Mouse (Mus musculus) embryo, embryonic 10 days (tissue): ENCODE measurements around the gene Ddias.
"Not testable (repeated sequence)": the region's sequence is repeated elsewhere in the genome, so short reads cannot be mapped to it uniquely, and the experiment has no call there.

Source experiments
- DNase-seq: peaks from one replicate; pipeline ENCODE4 v3.0.0-alpha.2; 2015; ENCODE audit warnings: low spot score

Gene Ddias

DNA sequence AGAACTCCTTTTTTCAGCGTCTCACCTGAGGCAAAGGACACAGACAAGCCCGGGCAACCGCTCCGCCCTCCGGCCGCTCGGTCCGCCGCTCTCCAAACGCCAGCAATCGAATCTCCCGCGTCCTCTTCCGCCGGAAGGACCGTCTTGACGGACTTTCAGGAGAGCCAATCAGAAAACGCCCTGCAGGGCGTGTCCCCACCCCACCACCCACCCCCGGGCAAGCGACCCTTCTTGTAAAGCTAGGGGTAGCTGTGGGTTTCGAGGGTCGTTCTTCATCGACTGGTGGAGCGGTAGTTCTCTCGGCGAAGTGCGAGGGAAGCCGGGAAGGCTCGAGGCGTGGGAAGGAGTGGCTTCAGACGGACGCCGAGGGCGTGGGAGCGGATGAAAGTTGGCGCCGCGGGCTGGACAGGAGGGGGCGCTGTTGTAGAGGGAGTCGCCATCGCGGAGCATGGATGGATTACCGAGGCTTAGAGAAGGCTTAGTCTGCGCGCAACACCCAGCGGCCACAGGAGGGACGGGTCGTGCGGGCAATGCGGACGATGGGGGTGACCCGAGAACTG lies at the start of gene Ddias, which contains the start of gene Prcp:
Gene Ddias (minus strand): TSS at position 132 of the 560 bp plus-strand sequence.
Gene Prcp (plus strand): TSS at position 355 of the 560 bp plus-strand sequence.
- peak; percentile 93 for DNase-seq

DNA sequence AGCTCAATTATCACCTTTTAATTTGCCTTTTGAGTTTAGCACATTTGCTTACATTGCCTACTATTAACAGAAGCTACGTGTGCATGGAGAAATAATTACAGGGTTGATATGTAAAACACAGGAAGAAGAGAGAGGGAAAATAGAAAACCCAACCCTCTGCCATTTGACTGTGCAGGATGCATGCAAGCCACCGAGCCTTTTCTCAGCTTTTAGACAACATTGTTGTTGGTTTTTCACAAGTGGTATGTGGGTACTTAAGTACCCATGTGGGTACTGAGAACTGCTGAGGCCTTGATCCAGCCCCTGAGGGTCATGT lies 46.8 kb upstream of the Ddias start:
- DNase-seq: no peak

DNA sequence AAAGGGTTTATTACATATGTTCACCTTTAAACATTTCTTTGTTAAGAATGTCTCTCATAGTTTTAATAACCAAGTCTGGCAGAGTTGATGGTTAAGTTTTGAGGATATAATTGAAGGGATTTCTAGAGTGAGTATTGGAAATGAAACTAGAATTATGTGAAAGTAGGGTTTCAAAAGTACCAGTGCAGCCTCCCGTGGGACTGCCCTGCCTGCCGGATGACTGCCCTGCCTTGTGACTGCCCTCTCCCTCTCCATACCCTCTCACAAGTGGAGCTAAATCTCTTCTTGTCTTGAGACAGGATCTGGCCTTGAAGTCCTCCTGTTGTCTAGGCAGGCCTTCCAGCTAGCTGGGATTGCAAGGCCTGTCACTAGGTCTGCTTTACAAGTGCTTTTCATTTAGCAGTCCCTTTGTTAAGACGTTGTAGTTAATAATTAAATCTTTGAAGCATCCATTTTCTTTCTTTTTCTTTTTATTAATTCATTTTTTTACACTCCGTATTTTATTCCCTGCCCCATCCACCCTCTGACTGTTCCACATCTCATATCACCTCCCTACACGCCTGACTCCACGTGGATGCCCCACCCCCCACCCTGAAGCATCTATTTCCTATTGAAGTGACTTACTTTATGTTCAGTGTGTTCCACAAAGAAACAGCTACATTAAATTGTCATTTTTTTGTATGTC lies 46.3 kb upstream of the Ddias start:
- no peak for DNase-seq

DNA sequence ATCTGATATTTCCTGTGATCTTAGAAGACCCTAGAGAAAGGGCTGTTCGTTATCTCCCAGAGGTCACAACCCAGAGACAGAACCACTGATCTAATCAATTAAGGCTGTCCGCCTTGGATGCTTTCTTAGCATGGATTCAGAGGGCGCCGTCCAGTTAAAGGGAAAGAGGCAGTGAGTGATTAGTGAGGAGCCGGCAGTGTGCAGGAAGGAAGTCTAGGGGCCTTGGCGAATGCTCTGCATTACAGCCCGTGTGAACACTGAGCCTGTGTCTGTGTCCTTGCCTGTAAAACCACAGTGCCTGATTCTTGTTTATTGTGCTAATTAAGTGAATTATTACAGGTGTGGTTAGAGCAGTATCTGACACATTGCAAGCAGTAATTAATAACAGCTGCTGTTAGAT lies 30.2 kb upstream of the Ddias start:
- not testable (repeated sequence) for DNase-seq

DNA sequence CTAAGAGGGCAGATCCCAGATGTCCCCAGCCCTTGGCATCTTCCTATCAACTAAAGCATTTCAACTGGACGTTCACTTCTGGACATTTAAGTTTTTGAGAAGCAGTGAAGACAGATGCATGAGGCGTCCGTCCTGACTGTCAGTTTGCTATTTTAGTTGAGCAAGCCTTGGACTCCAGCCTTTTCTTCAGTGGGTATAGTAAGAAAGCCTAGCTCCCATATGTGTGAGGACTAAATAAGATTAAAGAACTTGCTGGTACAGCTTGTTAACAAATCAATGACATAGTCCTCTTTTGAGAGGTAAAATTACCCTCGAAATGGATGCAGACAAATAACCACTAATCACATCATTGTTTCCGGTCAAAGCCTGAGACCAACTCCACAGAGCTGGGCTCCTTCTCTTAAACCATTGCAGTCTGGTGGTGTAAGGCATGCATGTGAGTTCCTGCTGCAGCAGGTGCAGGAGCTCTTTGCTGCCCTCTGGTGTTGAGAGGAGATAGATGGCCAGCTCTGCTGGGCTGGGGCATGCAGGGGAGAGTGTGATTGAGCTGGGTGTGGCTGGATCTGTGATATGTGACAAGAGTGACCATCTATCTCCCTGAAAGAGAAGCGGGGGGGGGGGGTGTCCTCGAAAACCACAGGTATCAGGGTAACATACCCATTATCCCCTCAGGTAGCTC lies 29.5 kb upstream of the Ddias start:
- DNase-seq: peak; percentile 83

DNA sequence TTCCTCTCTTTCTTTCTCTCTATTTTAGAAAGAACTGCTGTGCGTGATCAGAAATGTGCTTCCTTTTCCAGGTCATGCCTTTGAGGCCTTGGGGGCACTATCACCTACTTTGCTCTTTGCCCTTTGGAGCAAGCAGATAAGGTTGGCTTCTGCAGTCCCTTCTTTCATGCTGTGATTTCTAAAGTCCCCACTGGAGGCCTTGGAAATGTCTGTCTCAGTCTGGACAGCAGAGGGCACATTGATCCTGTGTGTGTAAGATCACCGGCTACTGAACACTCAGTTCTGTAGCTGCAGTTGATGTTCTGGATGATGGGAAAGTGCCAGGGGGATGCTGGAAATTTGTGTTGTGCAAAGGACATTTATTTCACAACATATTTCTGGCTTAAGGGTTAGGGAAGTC lies 23.0 kb upstream of the Ddias start:
- DNase-seq: peak; percentile 57

DNA sequence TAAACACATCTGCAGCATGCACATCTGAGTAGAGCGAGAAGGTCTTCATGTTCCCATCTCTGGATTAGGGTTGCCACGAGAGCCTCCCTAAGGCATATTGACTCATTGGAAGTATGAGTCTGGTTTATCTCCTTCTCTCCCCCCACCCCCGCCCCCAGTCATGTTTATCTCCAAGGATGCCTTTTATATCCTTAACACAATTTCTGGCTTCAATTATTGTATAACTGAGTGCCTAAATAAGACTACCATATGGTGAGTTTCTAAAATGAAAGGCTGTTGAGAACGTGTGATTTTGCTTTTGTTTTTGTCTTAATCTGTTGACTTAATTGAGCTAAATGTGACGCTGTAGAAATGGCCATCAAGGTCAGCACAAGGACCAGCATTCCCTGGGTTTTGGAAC lies 22.0 kb upstream of the Ddias start:
- no peak for DNase-seq

DNA sequence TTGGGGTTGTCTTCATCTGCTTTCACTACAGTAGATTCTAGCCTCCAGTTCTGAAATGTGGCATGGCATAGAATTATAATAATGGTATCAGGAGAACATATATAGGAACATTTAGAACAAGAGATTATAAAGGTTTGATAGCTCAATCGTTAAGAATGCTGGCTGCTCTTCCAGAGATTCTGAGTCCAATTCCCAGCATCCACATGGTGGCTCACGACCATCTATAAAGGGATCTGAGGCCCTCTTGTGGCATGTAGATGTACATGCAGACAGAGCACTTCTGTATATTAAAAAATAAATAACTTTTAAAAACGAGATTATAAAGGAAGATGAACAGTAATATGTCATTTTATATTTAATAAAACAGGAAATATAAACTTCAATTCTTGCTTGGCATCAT lies 19.4 kb upstream of the Ddias start:
- peak; percentile 36 for DNase-seq

DNA sequence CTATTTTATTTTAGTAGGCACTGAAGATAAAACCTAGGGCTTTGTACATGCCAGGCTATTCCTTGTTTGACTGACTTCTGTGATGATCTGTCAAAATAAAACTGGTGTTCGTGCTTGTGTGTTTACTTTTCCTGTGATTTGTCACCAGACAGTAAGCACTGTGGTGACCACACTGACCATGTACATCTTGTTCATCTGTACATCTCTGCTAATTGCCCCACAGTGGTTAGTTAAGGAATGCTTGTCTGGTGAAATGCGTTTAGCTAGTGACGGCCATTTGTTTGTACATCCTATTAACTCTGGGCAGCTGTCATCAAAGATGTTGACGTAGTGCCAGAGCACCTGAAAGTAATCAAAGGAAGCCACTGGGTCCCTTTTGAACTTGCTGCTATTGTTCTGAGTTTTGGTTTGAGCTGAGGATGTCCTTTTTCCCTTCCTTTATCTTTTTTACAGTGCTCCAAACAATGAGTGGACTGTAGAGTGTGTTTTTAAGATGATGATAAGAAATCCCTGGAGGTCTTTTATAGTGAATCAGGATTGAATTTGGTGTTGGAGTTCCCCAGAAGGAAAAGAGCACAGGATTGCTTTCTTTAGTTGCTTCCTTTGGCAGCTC lies 16.7 kb upstream of the Ddias start:
- DNase-seq: no peak

DNA sequence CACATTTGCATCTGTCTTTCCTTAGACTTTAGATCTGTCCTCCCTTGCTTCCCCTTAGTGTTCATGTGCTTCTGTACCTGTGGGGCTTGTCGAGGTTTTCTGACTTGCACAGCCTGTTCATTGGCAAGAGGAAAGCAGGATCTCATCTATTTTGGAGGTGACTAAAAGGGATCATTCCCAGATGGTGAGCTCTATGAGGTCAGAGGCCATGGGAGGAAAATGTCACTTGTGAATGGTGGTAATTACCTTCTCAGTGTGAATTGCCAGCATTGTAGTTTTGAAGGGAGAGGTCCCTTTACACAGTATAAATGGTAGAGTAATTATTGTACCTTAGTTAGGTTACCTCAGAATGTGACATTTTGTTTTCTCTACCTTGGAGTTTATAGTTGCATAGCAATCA lies 16.2 kb upstream of the Ddias start:
- peak; percentile 51 for DNase-seq

DNA sequence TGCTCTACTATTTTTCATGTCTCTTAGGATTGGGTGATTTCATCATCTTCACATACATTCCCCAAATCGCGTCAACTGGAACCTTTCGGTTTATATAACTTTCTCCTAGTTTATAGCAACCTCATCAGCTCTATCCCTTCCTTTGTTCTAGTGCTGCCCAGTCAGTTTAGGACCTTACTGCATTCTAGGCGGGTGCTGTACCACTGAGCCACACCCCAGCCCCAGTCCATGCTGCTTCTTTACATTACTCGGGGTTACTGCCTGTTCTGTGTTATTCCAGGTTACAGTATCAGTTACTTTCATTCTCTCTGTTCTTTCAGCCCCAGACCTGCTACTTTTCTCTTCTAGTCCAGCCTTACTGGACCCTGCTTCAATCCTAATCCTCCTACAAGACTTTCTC lies 13.2 kb upstream of the Ddias start:
- DNase-seq: no peak

DNA sequence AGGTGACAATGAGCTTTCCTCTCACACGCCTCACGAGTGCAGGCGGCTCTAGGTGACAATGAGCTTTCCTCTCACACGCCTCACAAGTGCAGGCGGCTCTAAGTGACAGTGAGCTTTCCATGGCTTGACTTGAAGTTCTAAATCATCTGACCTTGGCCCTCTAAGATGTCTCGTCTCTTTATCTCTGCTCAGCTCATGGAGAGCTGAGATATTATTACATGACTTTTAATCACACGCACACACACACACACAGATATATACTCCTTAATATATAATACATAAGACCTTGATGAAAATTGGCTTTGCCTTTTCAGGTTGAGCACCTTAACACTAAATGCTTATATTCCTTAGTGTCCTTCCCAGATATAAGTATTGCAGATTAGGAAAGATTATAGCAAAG lies 12.8 kb upstream of the Ddias start:
- DNase-seq: peak; percentile 11

DNA sequence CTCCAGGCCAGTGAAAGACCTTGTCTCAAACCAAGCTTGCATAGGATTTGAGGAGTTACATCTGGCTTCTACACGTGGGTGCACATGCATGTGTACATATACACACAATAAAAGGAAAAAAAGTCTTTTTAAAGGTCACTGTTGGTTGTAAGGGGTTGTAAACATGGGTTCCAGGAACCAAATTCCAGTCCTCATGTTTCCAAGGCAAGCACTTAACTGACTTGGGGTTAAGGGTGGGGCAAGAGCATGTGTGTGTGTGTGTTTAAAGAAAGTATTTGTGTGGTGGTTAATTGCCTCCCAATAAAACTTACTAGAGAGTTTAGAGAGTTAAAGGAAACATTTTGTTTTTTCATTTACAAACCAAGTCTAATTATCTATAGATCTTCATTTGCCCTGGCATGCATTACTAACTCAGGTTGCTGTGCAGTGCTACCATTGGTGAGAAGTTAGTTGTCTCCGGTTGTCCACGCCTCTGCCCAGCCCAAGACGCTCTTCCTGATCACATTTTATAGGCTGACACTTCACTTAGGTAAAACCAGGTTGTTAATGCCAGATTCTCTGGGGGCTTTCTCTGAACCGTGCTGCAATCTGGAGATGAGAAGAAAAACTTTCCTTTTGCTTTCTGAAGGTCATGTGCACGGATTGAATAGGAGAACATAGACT lies 11.1 kb upstream of the Ddias start:
- DNase-seq: no peak

DNA sequence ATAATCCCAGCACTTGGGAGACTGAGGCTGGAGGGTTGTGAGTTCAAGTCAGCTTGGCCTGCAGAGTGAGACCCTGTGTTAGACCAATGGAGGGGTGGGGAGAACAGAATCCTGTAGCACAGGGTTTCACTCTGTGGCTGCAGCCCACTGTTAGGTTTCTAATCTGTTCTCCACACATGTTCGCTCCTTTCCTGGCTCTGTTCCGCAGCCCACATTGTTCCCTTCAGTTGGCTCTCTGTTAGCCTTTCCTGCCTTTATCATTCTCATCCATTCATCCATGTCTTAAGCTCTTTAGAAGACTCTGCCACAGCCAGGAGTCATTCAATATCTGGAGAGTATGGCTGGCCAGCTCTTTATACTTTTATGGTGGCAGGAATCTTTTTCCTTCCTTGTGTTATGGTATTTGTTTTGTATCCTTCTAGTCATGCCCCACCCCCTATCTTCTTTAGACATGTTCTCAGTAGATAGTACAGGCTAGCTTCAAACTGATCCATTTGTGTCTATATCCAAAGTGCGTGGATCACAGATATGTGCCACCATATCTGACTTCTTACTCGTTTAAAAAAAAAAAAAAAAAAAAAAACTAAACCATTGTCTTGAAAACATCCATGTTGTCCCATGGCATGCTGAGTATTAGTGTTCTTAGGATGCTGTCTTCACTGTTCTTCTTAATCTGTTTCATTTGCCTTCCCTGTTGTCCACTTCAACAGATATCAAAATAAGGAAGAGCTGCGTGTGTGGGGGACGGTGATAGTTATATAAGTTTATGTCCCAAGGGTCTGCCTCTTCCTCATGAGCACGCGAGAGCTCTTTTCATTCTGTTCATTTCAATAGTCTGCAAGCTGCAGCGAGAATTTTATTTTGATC lies 10.0 kb upstream of the Ddias start:
- no peak for DNase-seq

DNA sequence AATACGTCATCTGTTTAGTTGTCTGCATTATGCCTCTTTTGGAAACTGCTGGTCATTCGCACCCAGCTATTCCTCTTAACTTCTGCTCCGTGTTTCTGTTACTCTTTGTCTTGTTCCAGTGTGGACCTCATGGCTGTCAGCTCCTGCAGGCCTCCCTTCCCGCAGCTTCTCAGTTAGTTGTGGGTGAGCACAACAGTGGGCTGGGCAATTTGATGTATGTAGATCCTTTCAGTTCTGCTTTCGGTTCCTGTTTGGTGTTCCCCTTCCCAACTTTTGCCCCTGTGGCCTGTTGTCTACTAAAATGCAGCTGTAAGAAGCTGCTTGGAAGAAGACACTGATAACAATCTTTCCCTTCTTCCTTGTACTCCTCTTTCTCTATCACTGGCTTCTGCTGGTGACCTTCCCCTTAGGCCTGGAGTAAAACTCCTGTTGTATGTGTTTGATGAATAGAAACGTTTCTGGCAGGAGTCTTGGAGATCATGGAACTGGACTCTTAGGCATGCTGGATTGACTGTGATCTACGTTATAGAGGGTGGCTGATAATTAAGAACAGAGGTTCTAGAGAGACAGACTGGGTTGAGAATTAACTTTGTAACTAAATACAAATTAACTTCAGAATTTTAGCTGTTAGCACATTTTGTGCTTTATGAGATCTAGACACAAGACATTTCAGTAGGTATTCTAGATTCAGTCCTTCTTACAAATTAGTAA lies 4.7 kb upstream of the Ddias start:
- DNase-seq: no peak

DNA sequence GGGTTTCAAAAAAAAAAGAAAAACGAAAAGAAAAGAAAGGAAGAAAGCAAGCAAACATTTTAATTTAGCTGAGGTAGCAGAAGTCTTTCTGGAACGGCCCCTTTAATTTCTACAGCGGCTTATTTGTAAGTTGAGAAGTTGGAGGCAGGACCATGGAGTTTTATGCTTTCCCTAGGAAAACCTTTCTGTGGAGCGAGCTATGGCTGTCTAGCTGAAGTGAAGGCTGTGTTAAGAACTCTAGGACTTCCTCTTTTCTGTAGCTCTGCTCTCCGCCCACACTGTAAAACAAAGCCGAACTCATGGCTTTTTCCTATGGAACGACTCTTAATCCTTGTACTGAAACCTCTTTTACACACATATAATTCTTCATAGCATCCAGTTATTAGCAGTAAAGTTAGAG lies 2.5 kb upstream of the Ddias start:
- peak; percentile 16 for DNase-seq

DNA sequence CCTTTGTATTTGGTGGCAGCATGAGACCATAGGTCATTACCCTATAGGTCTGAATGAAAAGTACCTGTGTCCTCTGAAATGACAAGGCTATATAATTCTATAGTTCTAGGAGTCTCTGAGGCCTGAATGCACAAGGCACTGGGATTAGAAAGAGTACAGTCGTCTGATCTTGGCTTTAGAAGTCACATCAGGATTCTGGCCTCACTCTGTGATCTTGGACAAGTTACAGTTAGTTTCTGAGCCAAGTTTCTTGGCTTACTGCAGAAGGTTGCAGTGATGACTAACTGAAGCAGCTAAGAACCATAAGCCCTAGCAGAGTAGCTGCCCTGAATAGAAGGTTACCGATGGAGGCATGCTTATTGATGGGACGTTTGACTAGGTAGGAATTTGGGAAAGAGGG lies 2.0 kb upstream of the Ddias start:
- peak; percentile 5 for DNase-seq

DNA sequence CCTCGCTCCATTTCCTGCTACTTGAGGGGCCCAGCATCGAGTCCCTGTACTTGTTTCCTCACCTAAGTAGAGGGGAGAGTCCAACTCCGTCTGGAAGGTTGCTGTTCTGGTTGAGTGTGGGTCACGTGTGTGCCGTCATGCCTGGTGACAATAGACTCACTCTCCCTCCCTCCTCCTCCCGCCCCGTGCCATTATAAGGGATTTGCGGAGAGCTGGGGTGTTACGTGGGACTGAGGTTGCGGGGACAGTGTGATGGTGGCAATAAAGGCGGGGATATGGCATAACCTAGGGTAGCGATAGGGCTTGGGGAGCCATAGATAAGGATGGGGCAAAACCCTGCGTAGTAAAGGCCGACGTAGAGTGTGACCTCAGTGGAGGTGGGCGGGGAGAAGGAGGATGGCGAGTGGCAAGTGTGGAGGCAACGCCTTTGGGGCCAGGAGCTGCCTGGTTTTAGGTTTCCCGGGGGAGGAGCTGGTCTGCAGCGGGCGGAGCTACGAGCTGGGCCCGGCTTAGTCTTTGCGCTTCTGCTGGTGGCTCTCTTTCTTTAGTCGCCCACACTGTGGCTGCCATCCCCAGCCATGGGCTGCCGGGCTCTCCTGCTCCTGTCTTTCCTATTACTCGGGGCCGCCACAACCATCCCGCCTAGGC lies 838 bp upstream of the Ddias start:
- peak; percentile 97 for DNase-seq

DNA sequence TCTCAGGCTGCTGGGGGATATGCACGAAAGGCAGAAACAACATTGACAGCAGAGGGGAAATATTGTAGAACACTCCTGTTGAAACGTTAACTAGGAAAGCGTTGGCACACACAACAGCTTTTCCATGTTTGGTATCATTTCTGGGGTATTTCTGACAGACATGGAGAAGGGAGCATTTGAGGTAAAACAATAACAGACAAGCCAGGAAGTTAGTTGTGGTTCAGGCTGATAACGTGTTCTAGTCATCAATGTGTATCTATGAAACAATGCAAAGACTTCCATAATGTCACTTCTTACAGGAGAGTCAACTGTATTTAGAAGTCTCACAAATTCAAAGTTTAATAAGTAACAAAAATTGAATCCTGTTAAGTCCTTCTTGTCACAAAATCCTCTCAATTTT lies 2.5 kb downstream of the Ddias start:
- DNase-seq: no peak

DNA sequence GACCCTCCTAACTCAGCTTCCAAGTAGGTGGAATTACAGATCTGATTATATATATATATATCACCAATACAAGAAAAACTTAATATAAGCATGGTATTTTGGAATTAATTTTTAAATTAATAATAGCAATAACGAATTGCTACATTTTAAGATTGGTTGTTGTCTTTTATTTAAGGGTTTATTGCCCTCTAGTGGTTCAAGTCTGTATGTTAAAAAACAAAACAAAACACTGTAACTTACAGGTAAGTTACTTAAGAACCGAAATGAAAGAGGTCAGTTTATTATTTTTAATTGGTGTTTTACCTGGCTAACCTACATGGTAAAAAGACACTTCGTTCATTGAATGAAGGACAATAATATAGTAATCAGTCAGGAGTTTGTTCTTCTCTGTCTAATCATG lies 3.9 kb downstream of the Ddias start:
- no peak for DNase-seq

DNA sequence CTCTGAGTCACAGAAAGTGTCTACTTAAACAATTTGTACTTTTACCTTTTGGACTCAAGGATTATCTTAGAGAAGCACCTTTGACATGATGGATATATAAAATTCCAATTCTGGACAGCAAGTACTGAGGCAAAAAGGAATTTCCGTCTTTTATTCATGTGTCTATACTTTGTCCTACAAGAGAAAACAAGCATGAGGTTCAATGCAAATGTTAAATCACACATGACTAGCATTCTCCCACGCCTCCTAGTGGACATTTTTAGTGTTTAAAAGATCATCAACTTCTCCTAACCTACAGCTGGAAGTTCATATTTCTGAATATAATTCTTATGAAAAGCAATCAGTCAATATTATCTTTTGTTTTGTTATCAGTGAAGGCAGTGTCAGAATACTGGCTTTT lies 7.5 kb downstream of the Ddias start:
- peak; percentile 78 for DNase-seq
